Mouse (Mus musculus) embryonic facial prominence, embryonic 13.5 days (tissue): ENCODE data around the gene Zrsr1. TPM values are rescaled to one million over a fixed set of nuclear protein-coding genes. Genes with fewer than 3 reads are reported as not detected.

ENCODE experiments used
- ATAC-seq: fragments of 200-750 bp; cut with Nextera tagmentation; 2 replicates; pipeline ENCODE4 v1.8.0; 2017; ENCODE audit warnings: low read depth; ENCODE audit not compliant: insufficient number of reproducible peaks, insufficient read depth, low FRiP score, low TSS enrichment
- H3K27ac ChIP-seq: fragments of 300-500 bp; sonication (generic); 2 replicates; pipeline ENCODE4 v1.5.1; 2015; ENCODE audit warnings: moderate library complexity, mild to moderate bottlenecking, inconsistent platforms
- H3K27me3 ChIP-seq: fragments of 300-500 bp; sonication (generic); 2 replicates; pipeline ENCODE4 v1.6.1; 2015; ENCODE audit warnings: mild to moderate bottlenecking, inconsistent platforms
- H3K36me3 ChIP-seq: fragments of 300-500 bp; sonication (generic); 2 replicates; pipeline ENCODE4 v1.6.1; 2015; ENCODE audit warnings: mild to moderate bottlenecking, inconsistent platforms
- H3K4me1 ChIP-seq: fragments of 300-500 bp; sonication (generic); 2 replicates; pipeline ENCODE4 v1.6.1; 2015; ENCODE audit warnings: inconsistent platforms
- H3K4me2 ChIP-seq: fragments of 300-500 bp; sonication (generic); 2 replicates; pipeline ENCODE4 v1.6.1; 2015; ENCODE audit warnings: moderate library complexity, mild to moderate bottlenecking, inconsistent platforms
- H3K4me3 ChIP-seq: fragments of 300-500 bp; sonication (generic); 2 replicates; pipeline ENCODE4 v1.5.1; 2015; ENCODE audit warnings: mild to moderate bottlenecking, inconsistent platforms
- H3K9ac ChIP-seq: fragments of 300-500 bp; sonication (generic); 2 replicates; pipeline ENCODE4 v1.6.1; 2015; ENCODE audit warnings: mild to moderate bottlenecking, inconsistent platforms
- H3K9me3 ChIP-seq: fragments of 300-500 bp; sonication (generic); 2 replicates; pipeline ENCODE4 v1.6.1; 2016; ENCODE audit warnings: inconsistent platforms
- WGBS: fragments of 180-500 bp; shearing (Covaris S2); methylation state at CpG from one replicate; pipeline ENCODE4 v1.1.7; 2015; ENCODE audit warnings: mixed read lengths; 5-methylcytosine and 5-hydroxymethylcytosine counted together
- polyA plus RNA-seq: library from polyadenylated mRNA; unstranded; fragments of >200 nt; fragmentation: Nextera tagmentation; extraction: Ambion mirVana; gene quantifications from 2 replicates; pipeline ENCODE4 v1.2.1, GENCODE M21; 2015

Gene Zrsr1
- polyA plus RNA-seq, 1 experiment from 2014 or later, result 4.0 TPM

DNA sequence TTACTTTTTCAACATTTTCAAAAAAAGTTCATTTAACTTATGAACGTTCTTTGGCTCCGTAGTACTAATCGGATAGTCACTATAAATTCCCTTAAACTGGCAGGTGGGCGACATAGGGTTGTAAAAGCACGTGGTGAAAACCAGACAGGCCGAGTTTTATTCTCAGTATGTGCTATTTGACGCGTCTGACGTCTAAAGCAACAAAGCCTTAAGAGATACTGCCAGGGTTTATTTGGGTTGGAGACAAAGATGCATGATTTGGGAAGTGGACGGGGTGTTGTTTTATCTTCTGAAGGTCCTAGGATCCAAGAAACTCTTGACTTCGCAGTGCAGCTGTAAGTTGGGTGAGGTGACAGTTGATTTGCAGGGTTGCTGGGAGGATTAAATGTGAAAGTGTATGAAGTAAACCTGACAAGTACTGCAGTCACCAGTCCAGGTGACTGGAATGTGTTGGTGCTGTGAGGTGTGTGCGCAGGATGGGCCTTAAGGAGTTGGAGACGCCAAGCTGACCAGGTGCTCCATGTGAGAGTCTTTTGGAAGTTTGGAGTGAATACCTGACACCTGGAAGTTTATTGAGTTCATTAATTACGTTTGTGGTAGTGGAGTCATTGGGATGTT lies 19.5 kb downstream of the Zrsr1 start:
- Histone ChIP-seq H3K4me2 (peak overlapping the region; percentile 94), H3K4me1 (peaks cover 10% of the 10 kb centered on the region), H3K9ac (peak overlapping the region; percentile 91), H3K9me3 (no peaks in the 10 kb centered on the region), H3K27ac (peak overlapping the region; percentile 94; the same call in 1 of the 2 replicates), H3K27me3 (no peaks in the 10 kb centered on the region), H3K36me3 (peaks cover 28% of the 10 kb centered on the region), H3K4me3 (peak overlapping the region; percentile 75)
- WGBS, result 9% methylated on average over 14 of the region's 14 CpGs
- ATAC-seq, result no peak

DNA sequence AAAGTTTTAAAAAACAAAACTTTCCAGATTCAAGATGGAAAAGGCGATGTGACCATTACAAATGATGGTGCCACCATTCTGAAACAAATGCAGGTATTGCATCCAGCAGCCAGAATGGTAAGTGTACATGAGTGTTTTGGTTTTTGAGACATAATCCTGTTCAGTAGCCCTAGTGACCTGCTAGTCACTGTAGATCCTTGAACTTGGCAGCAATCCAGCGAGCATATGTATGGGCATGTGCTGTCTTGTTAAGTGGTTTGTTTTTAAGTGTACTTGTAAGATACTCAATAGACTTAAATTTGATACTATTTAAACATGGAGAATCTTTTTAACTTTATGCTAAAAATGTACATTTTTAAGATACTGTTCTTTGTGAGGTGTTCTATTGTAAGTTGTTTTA lies 22.5 kb downstream of the Zrsr1 start:
- H3K4me3 ChIP-seq, result no peak overlapping the region
- peaks cover 50% of the 10 kb centered on the region for H3K36me3 ChIP-seq
- WGBS, result 86% methylated on average over 2 of the region's 2 CpGs

DNA sequence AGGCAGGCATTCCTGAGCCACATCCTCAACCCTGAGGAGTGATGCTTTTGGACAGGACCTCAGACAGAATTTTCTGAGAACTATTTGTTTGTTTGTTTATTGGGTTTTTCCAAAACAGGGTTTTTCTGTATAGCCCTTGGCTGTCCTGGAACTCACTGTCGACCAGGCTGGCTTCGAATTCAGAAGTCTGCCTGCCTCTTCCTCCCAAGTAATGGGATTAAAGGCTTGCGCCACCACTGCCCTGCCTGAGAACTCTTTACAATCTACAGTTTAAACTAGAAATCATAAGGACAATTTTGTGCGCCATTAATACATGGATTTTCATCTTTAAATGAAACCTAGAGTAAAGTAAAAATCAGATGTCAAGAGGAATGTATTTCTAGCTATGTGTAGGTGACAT lies 23.7 kb downstream of the Zrsr1 start:
- Histone ChIP-seq H3K9ac (no peak overlapping the region), H3K4me1 (peaks cover 10% of the 10 kb centered on the region), H3K27ac (no peak overlapping the region), H3K4me3 (no peak overlapping the region), H3K27me3 (no peaks in the 10 kb centered on the region), H3K4me2 (no peak overlapping the region), H3K9me3 (no peaks in the 10 kb centered on the region), H3K36me3 (peaks cover 62% of the 10 kb centered on the region)
- WGBS, result 95% methylated on average over 4 of the region's 4 CpGs
- ATAC-seq, result no peak

More for the DNA sequence above, 22.5 kb downstream of the Zrsr1 start:
- Histone ChIP-seq H3K27me3 (no peaks in the 10 kb centered on the region), H3K27ac (no peak overlapping the region), H3K4me2 (no peak overlapping the region), H3K4me1 (peaks cover 10% of the 10 kb centered on the region), H3K9ac (no peak overlapping the region), H3K9me3 (no peaks in the 10 kb centered on the region)
- no peak for ATAC-seq

DNA sequence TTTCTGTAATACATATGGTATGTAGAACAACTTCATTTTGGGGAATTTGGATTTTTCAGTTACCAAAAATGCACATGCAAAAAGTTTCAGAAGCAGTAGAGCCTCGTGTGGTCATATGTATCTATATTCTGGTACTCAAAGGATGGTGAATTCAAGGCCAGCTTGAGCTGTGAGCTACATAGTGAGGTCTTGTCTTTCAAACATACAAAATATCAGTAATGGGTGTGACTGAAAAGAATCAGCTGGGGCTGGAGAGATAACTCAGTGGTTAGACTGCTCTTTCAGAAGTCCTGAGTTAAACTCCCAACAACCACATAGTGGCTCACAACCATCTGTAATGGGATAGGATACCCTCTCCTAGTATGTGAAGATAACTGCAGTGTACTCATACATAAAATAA lies 26.5 kb downstream of the Zrsr1 start:
- WGBS, result 86% methylated on average over 1 of the region's 1 CpGs

DNA sequence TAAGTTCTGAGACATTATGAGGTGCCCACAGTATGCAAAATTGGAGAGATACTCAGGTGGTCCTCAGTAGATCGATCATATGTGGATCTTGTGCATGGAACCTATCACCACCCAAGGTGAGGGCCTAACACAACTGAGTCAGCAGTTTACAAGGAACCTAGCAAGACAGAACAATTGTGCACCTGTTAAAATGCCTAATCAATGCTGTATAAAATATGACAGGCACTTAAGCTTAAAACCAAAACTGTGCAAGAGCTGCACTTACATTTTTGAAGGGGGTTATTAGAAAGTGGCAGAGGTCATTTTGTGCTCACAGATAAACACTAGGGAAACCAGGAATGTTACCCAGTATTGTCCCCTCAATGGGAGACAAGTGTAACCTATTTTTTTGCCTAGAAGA lies 33.5 kb downstream of the Zrsr1 start:
- 93% methylated on average over 1 of the region's 1 CpGs for WGBS
- peaks cover 39% of the 10 kb centered on the region for H3K36me3 ChIP-seq

More for the DNA sequence above, 26.5 kb downstream of the Zrsr1 start:
- no peaks in the 10 kb centered on the region for H3K9me3 ChIP-seq
- no peak overlapping the region for H3K27ac ChIP-seq
- H3K27me3 ChIP-seq, result no peaks in the 10 kb centered on the region
- no peaks in the 10 kb centered on the region for H3K4me1 ChIP-seq
- H3K36me3 ChIP-seq, result peaks cover 82% of the 10 kb centered on the region
- no peak overlapping the region for H3K4me3 ChIP-seq
- no peak overlapping the region for H3K4me2 ChIP-seq
- no peak overlapping the region for H3K9ac ChIP-seq
- no peak for ATAC-seq

DNA sequence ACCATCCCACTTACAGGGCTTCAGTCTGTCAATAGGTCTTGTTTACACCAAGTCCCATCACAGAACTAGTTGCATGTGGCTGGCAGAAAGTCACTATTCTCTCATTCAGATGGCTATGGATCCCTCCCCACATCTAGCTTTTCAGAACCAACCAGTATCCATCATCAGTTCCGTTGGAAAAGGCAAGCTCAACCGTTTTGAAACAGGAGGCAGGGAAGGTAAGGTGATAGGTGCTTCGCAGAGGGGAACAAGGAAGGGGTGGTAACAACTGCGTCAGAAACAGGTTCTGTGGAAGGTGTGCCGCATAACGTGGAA lies 35.3 kb downstream of the Zrsr1 start:
- H3K4me3 ChIP-seq, result peak overlapping the region; percentile 59
- peak overlapping the region; percentile 76 for H3K4me2 ChIP-seq
- H3K27me3 ChIP-seq, result no peaks in the 10 kb centered on the region
- no peaks in the 10 kb centered on the region for H3K4me1 ChIP-seq
- peaks cover 24% of the 10 kb centered on the region for H3K36me3 ChIP-seq
- H3K9ac ChIP-seq, result peak overlapping the region; percentile 81
- ATAC-seq, result no peak
- H3K9me3 ChIP-seq, result no peaks in the 10 kb centered on the region
- H3K27ac ChIP-seq, result peak overlapping the region; percentile 86
- 6% methylated on average over 6 of the region's 6 CpGs for WGBS

More for the DNA sequence above, 33.5 kb downstream of the Zrsr1 start:
- no peak overlapping the region for H3K27ac ChIP-seq
- H3K27me3 ChIP-seq, result no peaks in the 10 kb centered on the region
- H3K9me3 ChIP-seq, result no peaks in the 10 kb centered on the region
- no peaks in the 10 kb centered on the region for H3K4me1 ChIP-seq
- ATAC-seq, result no peak
- H3K4me2 ChIP-seq, result no peak overlapping the region
- no peak overlapping the region for H3K4me3 ChIP-seq
- no peak overlapping the region for H3K9ac ChIP-seq

DNA sequence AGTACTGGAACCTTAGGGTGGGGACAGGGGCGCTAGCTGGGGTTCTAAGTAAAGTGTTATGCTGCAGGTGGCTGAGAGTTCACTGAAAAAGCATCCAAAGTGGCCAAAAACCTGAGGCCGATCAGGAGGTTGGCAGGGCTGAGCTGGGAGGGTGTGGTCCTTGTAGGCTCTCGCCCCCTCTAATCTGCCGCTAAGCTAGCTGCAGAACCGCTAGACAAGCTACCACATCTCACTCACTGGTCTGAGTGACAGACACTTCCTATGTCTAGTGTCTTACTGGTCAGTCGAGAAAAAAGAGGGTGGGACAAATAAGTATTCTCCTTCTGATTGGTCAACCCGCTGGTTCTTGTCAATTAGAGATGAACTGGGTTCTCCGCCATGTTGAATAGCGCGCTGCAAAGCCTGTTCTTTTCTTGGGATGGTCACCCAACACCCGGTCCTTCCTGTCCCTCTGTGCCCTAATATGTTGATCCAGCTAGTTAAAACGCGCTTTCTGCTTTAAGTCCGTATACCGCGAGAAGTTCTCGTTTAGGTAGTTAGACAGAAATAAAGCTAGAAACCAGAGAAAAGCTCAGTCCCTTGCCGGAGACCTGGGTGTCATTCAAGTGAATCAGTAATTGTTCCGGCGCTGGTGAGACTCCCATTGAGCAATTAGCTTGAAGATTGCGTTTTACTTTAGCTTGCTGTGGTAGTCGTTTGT lies 35.8 kb downstream of the Zrsr1 start, which contains the start of gene Fam161a:
Gene Fam161a, plus strand, starts transcription at position 51 of the 700 bp plus-strand sequence.
- H3K4me2 ChIP-seq, result peak within 1 kb of the TSS; percentile 76
- H3K9ac ChIP-seq, result peak within 1 kb of the TSS; percentile 81
- H3K27me3 ChIP-seq, result no peaks in the 10 kb centered on the region
- peaks cover 19% of the 10 kb centered on the region for H3K36me3 ChIP-seq
- ATAC-seq, result peak; percentile 86
- no peaks in the 10 kb centered on the region for H3K4me1 ChIP-seq
- peak within 1 kb of the TSS; percentile 86 for H3K27ac ChIP-seq
- H3K9me3 ChIP-seq, result no peaks in the 10 kb centered on the region
- H3K4me3 ChIP-seq, result peak within 1 kb of the TSS; percentile 59
- WGBS, result under 1% methylated on average over 22 of the region's 22 CpGs

DNA sequence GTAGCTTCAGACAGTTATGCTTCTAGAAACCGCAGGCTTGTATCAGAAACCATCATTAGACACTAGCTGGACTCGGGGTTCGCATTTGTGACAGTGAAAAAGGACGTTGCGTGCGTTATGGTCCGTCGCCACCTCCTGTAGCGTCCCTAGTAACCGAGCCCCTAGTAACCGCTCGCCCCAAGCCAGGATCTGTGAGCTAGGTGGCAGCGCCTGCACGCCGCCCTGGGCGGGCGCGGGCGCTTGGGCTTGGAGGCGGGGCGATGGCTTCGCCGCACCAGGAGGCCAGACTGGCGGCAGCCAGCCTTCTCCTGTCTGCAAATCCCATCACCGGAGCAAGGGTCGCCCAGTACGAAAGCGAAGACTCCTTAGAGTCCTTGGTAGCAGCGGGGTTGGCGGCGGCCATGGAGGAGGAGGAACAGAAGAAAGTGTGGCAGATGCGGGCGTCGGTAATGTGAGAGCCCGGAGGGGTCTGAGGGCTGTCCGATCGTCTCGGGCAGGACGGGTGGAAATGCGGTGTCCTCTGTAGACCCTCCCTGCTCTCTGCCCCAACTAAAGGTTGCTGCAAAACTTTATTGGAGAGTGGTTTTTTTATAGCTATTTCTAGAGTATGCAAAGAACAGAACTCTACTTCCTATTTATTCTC lies 36.5 kb downstream of the Zrsr1 start:
- no peaks in the 10 kb centered on the region for H3K4me1 ChIP-seq
- peak overlapping the region; percentile 76 for H3K4me2 ChIP-seq
- H3K27me3 ChIP-seq, result no peaks in the 10 kb centered on the region
- peak overlapping the region; percentile 59 for H3K4me3 ChIP-seq
- H3K36me3 ChIP-seq, result peaks cover 16% of the 10 kb centered on the region
- peak; percentile 90 for ATAC-seq
- peak overlapping the region; percentile 86 for H3K27ac ChIP-seq
- WGBS, result under 1% methylated on average over 40 of the region's 40 CpGs
- peak overlapping the region; percentile 81 for H3K9ac ChIP-seq
- H3K9me3 ChIP-seq, result no peaks in the 10 kb centered on the region

DNA sequence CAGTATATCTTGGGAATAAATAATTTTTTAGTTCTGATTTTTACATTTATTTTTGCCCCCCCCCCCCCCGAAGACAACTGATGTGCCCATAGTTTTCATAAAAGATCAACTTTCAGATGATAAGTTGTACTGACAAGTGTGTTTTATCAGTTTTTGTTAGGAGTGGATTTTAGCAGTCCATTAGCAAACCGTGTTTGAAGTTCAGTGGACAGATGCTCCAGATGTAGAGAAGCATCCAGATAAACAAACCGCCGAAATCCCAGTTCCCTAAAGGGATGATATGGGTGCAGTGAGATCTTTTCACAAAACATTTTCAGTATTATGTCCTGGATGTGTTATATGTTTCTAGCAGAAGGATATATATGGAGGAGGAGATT lies 37.0 kb downstream of the Zrsr1 start:
- H3K4me3 ChIP-seq, result peak overlapping the region; percentile 59
- H3K9ac ChIP-seq, result no peak overlapping the region
- peaks cover 11% of the 10 kb centered on the region for H3K36me3 ChIP-seq
- WGBS, result 32% methylated on average over 4 of the region's 4 CpGs
- no peaks in the 10 kb centered on the region for H3K4me1 ChIP-seq
- no peaks in the 10 kb centered on the region for H3K27me3 ChIP-seq
- H3K27ac ChIP-seq, result peak overlapping the region; percentile 86; the same call in 1 of the 2 replicates
- no peak for ATAC-seq
- H3K9me3 ChIP-seq, result no peaks in the 10 kb centered on the region
- peak overlapping the region; percentile 76 for H3K4me2 ChIP-seq

DNA sequence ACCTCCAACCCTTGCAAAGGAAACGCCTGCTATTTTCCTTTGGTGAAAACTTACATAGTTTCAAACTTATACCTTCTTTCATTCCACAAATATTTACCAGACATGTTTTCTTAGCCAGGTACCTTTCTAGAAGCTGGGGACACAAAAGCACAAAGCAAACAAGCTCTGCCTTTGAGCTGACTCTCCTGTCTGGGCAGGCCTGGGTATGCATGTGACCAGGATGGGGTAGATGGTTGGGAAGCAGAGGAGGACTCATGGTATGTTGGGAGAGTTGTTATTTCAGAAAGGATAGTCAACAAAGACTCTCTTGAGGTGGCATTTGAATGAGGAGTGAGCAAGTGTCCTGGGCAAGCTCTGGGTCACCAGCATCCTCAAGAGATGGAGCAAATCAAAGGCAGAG lies 41.3 kb downstream of the Zrsr1 start:
- 75% methylated on average over 1 of the region's 1 CpGs for WGBS
- no peak for ATAC-seq
- Histone ChIP-seq H3K36me3 (no peaks in the 10 kb centered on the region), H3K4me3 (no peak overlapping the region), H3K4me1 (no peaks in the 10 kb centered on the region), H3K27me3 (no peaks in the 10 kb centered on the region), H3K9ac (no peak overlapping the region), H3K27ac (no peak overlapping the region), H3K4me2 (no peak overlapping the region), H3K9me3 (no peaks in the 10 kb centered on the region)

DNA sequence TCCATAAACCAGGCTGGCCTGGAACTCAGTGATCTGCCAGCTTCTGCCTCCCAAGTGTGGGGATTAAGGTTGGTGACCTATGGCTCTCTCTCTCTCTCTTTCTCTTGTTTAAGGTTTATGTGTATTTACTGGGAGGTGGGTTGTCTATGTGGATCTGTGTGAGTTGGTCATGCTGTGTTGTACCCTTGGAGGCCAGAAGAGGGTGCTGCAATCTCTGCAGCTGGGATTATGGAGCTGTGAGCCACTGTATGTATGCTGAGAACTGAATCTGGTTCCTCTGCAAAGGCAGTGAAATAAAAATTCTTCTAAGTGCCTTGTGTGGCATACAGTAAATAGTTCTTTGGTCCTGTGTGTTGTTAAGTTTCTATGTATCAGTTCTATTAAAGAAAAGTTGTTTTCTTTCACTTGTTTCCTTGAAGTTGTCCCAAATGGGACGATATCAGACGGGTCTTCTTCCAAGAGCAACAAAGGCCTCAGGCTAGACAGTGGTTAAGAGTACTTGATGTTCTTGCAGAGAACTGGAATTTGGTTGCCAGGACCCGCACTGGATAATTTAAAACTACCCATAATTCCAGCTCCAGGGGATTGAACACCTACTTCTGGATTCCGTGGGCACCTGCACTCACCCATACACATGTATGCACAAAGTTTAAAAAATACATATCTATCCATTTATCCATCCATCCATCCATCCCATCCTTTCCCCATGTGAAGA lies 41.9 kb downstream of the Zrsr1 start:
- 84% methylated on average over 4 of the region's 4 CpGs for WGBS
- Histone ChIP-seq H3K4me2 (no peak overlapping the region), H3K27me3 (no peaks in the 10 kb centered on the region), H3K4me3 (no peak overlapping the region), H3K4me1 (no peaks in the 10 kb centered on the region), H3K27ac (no peak overlapping the region), H3K36me3 (no peaks in the 10 kb centered on the region), H3K9ac (no peak overlapping the region), H3K9me3 (no peaks in the 10 kb centered on the region)
- ATAC-seq, result no peak
